Mouse (Mus musculus) adipocyte (in vitro differentiated cells): Measurements from ENCODE around the gene Icam2.

ENCODE experiments used
- DNase-seq: peaks from one replicate; pipeline ENCODE4 v3.0.0-alpha.2; 2016; ENCODE audit warnings: low spot score

The Icam2 gene

GRCm38 (mm10) chr11:106391546-106392188 is 3.8 kb upstream of the Icam2 start:
- DNase-seq, result peak; percentile 83

GRCm38 (mm10) chr11:106390757-106391156 is 2.9 kb upstream of the Icam2 start:
- no peak for DNase-seq

GRCm38 (mm10) chr11:106389611-106390010 is 1.7 kb upstream of the Icam2 start:
- DNase-seq, result no peak

- DNase-seq, result no peak
These were observed 855 bp downstream of the Icam2 start for GRCm38 (mm10) chr11:106387020-106387419.

- no peak for DNase-seq
These were observed 1.5 kb downstream of the Icam2 start for GRCm38 (mm10) chr11:106386409-106386808.

- DNase-seq, result no peak
These were observed 4.7 kb downstream of the Icam2 start for GRCm38 (mm10) chr11:106383051-106383790.

- DNase-seq, result no peak
These were observed 5.5 kb downstream of the Icam2 start for GRCm38 (mm10) chr11:106382424-106382823.

- no peak for DNase-seq
These were observed 6.0 kb downstream of the Icam2 start for GRCm38 (mm10) chr11:106381883-106382282.

GRCm38 (mm10) chr11:106381011-106381410 is 6.9 kb downstream of the Icam2 start:
- DNase-seq, result no peak

GRCm38 (mm10) chr11:106374979-106375378 is 12.9 kb downstream of the Icam2 start:
- DNase-seq, result no peak

GRCm38 (mm10) chr11:106374559-106374958 is 13.3 kb downstream of the Icam2 start:
- no peak for DNase-seq

GRCm38 (mm10) chr11:106373998-106374397 is 13.9 kb downstream of the Icam2 start:
- DNase-seq, result no peak

GRCm38 (mm10) chr11:106366316-106366715 is 21.6 kb downstream of the Icam2 start:
- peak; percentile 86 for DNase-seq

GRCm38 (mm10) chr11:106365366-106365765 is 22.5 kb downstream of the Icam2 start, which contains the start of gene Prr29:
Prr29 (plus strand) TSS chr11:106365472.
- no peak for DNase-seq

- DNase-seq, result no peak
These were observed 23.2 kb downstream of the Icam2 start for GRCm38 (mm10) chr11:106364712-106365111.

GRCm38 (mm10) chr11:106359350-106359749 is 28.5 kb downstream of the Icam2 start:
- no peak for DNase-seq

GRCm38 (mm10) chr11:106355382-106356128 is 32.3 kb downstream of the Icam2 start:
- no peak for DNase-seq

- DNase-seq, result no peak
These were observed 33.7 kb downstream of the Icam2 start for GRCm38 (mm10) chr11:106354181-106354580.

GRCm38 (mm10) chr11:106353188-106353587 is 34.7 kb downstream of the Icam2 start, which contains the start of gene Scn4a:
Scn4a (minus strand) TSS chr11:106353288.
- DNase-seq, result no peak

- no peak for DNase-seq
These were observed 35.9 kb downstream of the Icam2 start for GRCm38 (mm10) chr11:106351941-106352340.

- no peak for DNase-seq
These were observed 36.6 kb downstream of the Icam2 start for GRCm38 (mm10) chr11:106351253-106351652.

- no peak for DNase-seq
These were observed 37.0 kb downstream of the Icam2 start for GRCm38 (mm10) chr11:106350853-106351252.

GRCm38 (mm10) chr11:106349772-106350171 is 38.1 kb downstream of the Icam2 start:
- DNase-seq, result no peak
